Mouse (Mus musculus) intestine, embryonic 16.5 days (tissue): ENCODE measurements at regions not wholly inside any gene's neighbourhood (a gene's known extent, or its start where the extent isn't known, plus 50 kb on each side); places are given as distances from the start of the nearest gene placed in this dataset.

Experiments used
- ATAC-seq: fragments of 200-750 bp; cut with Nextera tagmentation; 2 replicates; pipeline ENCODE4 v1.8.0; 2017; ENCODE audit warnings: moderate TSS enrichment, moderate library complexity
- H3K27ac ChIP-seq: fragments of 300-500 bp; sonication (generic); 2 replicates; pipeline ENCODE4 v1.5.1; 2014; ENCODE audit warnings: mild to moderate bottlenecking, low read length
- H3K27me3 ChIP-seq: fragments of 300-500 bp; sonication (generic); replicated peaks from 2 replicates; pipeline ENCODE4 v1.6.1; 2014; ENCODE audit warnings: low read length, control low read depth, mixed read lengths; ENCODE audit not compliant: control insufficient read depth, insufficient read depth
- H3K36me3 ChIP-seq: fragments of 300-500 bp; sonication (generic); 2 replicates; pipeline ENCODE4 v1.6.1; 2014; ENCODE audit warnings: low read length, control low read depth; ENCODE audit not compliant: control insufficient read depth, insufficient read depth
- H3K4me1 ChIP-seq: fragments of 300-500 bp; sonication (generic); 2 replicates; pipeline ENCODE4 v1.6.1; 2014; ENCODE audit warnings: low read length, control low read depth, mixed read lengths; ENCODE audit not compliant: control insufficient read depth, insufficient read depth
- H3K4me2 ChIP-seq: fragments of 300-500 bp; sonication (generic); 2 replicates; pipeline ENCODE4 v1.6.1; 2014; ENCODE audit warnings: low read depth, low read length, control low read depth
- H3K4me3 ChIP-seq: fragments of 300-500 bp; sonication (generic); 2 replicates; pipeline ENCODE4 v1.5.1; 2014; ENCODE audit warnings: mild to moderate bottlenecking, low read length
- H3K9ac ChIP-seq: fragments of 300-500 bp; sonication (generic); 2 replicates; pipeline ENCODE4 v1.6.1; 2014; ENCODE audit warnings: low read depth, low read length
- H3K9me3 ChIP-seq: fragments of 300-500 bp; sonication (generic); 2 replicates; pipeline ENCODE4 v1.6.1; 2016; ENCODE audit warnings: low read length, control low read depth; ENCODE audit not compliant: control insufficient read depth
- WGBS: fragments of 180-500 bp; shearing (Covaris S2); extraction: QIAGEN DNeasy Blood & Tissue Kit; methylation state at CpG from one replicate; pipeline ENCODE4 v1.1.7; 2014; 5-methylcytosine and 5-hydroxymethylcytosine counted together

DNA sequence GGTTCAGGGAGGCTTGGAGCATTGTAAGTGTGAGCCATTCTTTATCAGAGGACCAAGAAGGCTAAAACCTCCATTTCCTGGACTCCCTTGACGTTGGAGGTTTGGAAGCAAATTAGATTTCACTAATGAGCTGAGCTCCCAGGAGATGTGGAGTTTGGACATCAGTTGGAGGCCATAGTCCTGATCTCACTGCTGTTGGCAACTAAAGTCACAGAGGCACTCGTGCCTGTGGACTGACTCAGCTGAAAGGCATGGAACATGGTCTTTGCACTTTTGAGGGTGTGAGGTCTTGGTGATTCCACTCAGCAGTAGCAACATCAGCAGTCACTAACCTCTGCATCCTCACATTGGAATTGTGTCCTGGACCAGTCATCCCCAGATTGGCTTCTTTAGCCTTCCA is 169.1 kb upstream of the Klf4 start:
- H3K4me1 ChIP-seq, result no peaks in the 10 kb centered on the region
- H3K36me3 ChIP-seq, result no peaks in the 10 kb centered on the region
- no peaks in the 10 kb centered on the region for H3K9me3 ChIP-seq
- ATAC-seq, result no peak
- WGBS, result 84% methylated on average over 2 of the region's 2 CpGs
- H3K9ac ChIP-seq, result no peak overlapping the region
- no peak overlapping the region for H3K4me2 ChIP-seq
- no peak overlapping the region for H3K4me3 ChIP-seq
- no peaks in the 10 kb centered on the region for H3K27me3 ChIP-seq
- no peak overlapping the region for H3K27ac ChIP-seq

DNA sequence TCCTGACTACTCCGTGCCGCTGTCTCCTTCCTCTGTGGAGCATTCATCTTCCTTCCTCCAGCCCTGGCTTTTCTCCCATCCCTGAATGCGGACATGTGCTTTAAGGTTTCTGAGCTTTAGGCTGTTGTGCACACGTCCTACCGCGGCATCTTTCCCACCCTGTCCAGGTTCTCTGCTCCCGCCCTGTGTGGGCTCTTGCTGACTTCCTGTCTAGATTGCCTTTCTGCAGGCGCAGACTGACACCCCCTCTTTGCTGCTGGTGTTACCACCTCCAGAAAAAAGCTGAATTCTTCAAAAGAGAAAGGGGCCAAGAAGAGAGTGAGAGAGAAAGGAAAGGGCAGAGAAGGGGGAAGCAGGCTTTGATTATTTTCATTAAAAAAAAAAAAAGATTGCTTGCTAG is 167.7 kb upstream of the Klf4 start:
- H3K27ac ChIP-seq, result no peak overlapping the region
- H3K4me3 ChIP-seq, result no peak overlapping the region
- no peak overlapping the region for H3K4me2 ChIP-seq
- no peak for ATAC-seq
- no peaks in the 10 kb centered on the region for H3K27me3 ChIP-seq
- H3K9ac ChIP-seq, result no peak overlapping the region
- no peaks in the 10 kb centered on the region for H3K36me3 ChIP-seq
- no peaks in the 10 kb centered on the region for H3K4me1 ChIP-seq
- WGBS, result 47% methylated on average over 8 of the region's 8 CpGs
- no peaks in the 10 kb centered on the region for H3K9me3 ChIP-seq

DNA sequence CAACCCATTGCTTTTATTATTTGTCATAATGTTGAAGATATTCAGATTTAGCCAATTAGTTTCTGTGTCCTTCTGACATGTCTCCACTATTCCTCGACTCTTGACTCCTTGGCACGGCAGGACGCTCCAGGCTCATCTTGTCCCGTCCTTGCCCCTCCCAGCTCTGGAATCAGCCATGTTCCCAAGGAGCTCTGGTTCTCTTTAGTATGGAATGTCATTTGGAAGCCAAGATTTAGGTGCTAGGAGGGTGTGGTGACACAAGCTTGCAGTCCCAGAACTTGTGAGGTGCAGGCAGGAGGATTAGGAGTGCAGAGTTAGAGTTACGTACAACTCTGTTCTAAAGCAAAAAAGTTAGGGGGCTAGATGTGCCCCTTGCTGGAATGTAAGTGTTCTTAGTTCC is 166.9 kb upstream of the Klf4 start:
- H3K4me2 ChIP-seq, result no peak overlapping the region
- H3K27me3 ChIP-seq, result no peaks in the 10 kb centered on the region
- no peaks in the 10 kb centered on the region for H3K4me1 ChIP-seq
- WGBS, result 73% methylated on average over 5 of the region's 5 CpGs
- H3K4me3 ChIP-seq, result no peak overlapping the region
- ATAC-seq, result no peak
- H3K36me3 ChIP-seq, result no peaks in the 10 kb centered on the region
- no peaks in the 10 kb centered on the region for H3K9me3 ChIP-seq
- H3K9ac ChIP-seq, result no peak overlapping the region
- no peak overlapping the region for H3K27ac ChIP-seq

DNA sequence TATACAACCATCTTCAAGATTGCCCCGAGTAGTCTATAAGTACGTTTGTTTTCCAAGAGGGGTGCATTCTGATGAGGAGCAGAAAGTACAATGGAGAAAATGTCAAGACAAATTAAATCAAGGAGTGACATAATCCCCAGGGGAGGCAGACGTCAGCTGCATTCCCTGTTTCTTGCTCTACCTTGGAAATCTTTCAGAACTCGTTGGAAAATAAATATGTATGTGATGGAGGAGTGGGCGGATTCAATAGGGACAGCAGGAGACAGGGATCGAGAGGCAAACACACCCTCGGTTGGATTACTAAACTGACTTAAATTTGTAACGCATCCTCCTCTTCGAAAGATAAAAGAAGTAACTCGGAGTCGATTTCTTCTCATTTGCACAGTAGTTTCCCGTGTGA is 164.8 kb upstream of the Klf4 start:
- no peak overlapping the region for H3K4me3 ChIP-seq
- no peaks in the 10 kb centered on the region for H3K36me3 ChIP-seq
- 64% methylated on average over 12 of the region's 12 CpGs for WGBS
- ATAC-seq, result no peak
- H3K4me1 ChIP-seq, result no peaks in the 10 kb centered on the region
- no peak overlapping the region for H3K4me2 ChIP-seq
- no peak overlapping the region for H3K9ac ChIP-seq
- no peaks in the 10 kb centered on the region for H3K27me3 ChIP-seq
- H3K9me3 ChIP-seq, result no peaks in the 10 kb centered on the region
- H3K27ac ChIP-seq, result no peak overlapping the region

DNA sequence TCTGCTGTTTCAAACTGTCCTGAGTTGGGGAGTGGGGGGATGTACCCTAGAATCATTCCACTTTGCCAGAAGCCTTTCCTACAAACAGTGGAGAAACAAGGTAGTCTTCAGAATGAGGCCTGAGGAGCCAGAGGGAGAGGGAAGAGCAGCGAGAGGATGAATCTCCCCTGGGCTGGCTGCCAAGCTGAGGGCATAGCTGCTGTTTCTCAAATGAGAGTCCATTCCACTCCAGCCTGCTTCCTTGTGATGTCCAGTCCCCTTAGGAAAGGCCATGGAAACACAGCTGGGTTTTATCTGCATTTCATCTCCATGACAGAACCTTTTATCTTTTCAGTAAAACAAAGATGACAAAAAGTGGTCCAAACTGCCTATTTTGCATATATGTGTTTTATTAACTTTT is 164.2 kb upstream of the Klf4 start:
- H3K27ac ChIP-seq, result no peak overlapping the region
- 24% methylated on average over 1 of the region's 1 CpGs for WGBS

DNA sequence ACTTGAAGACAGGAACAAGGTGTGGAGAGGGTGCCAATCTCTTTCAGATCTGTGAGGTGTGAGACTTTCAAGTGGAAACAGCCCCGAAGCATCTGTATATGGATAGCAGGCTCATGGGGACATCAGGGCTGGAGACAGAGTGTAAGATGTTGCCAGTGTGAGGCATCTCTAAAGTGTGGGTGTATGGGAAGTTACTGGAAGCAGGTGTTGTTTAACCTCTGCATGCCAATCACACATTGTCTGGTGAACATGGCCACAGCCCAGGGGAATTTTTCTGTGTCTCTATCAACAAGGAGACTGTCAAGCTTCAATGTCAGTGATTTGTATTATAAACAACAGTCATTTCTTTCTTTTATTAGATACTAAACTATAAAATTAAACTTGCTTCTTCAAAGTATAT is 163.0 kb upstream of the Klf4 start:
- H3K4me1 ChIP-seq, result no peaks in the 10 kb centered on the region
- H3K9ac ChIP-seq, result no peak overlapping the region
- H3K9me3 ChIP-seq, result no peaks in the 10 kb centered on the region
- no peak overlapping the region for H3K4me2 ChIP-seq
- H3K27me3 ChIP-seq, result no peaks in the 10 kb centered on the region
- ATAC-seq, result no peak
- no peak overlapping the region for H3K27ac ChIP-seq
- H3K36me3 ChIP-seq, result no peaks in the 10 kb centered on the region
- H3K4me3 ChIP-seq, result no peak overlapping the region
- 92% methylated on average over 1 of the region's 1 CpGs for WGBS

More for the DNA sequence above, 164.2 kb upstream of the Klf4 start:
- H3K4me1 ChIP-seq, result no peaks in the 10 kb centered on the region
- H3K9ac ChIP-seq, result no peak overlapping the region
- no peaks in the 10 kb centered on the region for H3K36me3 ChIP-seq
- no peaks in the 10 kb centered on the region for H3K9me3 ChIP-seq
- no peak overlapping the region for H3K4me2 ChIP-seq
- no peak; the same call in 1 of the 2 replicates for ATAC-seq
- H3K4me3 ChIP-seq, result no peak overlapping the region
- H3K27me3 ChIP-seq, result no peaks in the 10 kb centered on the region

DNA sequence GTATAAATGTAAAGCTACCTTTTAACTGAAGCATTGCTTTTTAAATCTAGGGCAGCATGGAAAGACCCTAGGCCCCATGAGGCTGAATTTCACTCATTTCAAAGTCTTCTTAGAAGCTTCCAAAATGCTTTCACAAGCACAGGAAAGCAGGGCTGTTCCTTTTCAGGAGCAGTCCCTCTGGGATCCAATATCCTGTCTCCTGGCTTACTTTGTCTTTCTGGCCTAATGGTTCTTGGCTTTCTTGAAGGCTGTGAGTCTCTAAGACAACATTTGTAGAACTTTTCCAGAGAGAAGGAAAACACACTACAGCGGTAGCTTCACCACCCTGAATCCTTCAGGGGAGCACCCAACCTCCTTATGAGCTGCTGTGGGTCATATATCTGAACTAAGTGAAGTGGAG is 157.2 kb upstream of the Klf4 start:
- Histone ChIP-seq H3K27ac (no peak overlapping the region), H3K4me2 (no peak overlapping the region), H3K9me3 (no peaks in the 10 kb centered on the region), H3K36me3 (no peaks in the 10 kb centered on the region), H3K27me3 (no peaks in the 10 kb centered on the region), H3K4me3 (no peak overlapping the region), H3K9ac (no peak overlapping the region), H3K4me1 (no peaks in the 10 kb centered on the region)
- no peak for ATAC-seq
- 82% methylated on average over 1 of the region's 1 CpGs for WGBS

DNA sequence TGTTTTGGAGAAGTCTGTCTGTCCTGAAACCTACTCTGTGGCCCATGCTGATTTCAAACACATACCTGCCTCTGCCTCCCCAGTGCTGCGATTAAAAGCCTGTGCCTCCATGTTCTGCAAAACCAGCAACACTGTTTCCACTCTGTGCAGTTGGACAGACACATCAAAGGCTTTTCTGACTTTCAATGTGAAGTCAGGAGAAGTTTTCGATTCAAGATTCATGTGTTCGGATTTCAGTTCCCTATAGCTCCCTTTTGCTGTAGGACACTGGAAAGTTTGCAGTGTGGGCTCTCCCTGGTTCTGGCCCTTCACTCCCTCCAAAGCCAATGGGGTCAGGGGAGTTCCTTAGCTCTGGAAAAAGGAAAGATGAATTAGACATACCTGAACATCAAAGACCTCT is 154.5 kb upstream of the Klf4 start:
- Histone ChIP-seq H3K9ac (no peak overlapping the region), H3K27ac (no peak overlapping the region), H3K36me3 (no peaks in the 10 kb centered on the region), H3K9me3 (no peaks in the 10 kb centered on the region), H3K27me3 (no peaks in the 10 kb centered on the region), H3K4me1 (no peaks in the 10 kb centered on the region), H3K4me2 (no peak overlapping the region), H3K4me3 (no peak overlapping the region)
- no peak for ATAC-seq
- 91% methylated on average over 3 of the region's 3 CpGs for WGBS

DNA sequence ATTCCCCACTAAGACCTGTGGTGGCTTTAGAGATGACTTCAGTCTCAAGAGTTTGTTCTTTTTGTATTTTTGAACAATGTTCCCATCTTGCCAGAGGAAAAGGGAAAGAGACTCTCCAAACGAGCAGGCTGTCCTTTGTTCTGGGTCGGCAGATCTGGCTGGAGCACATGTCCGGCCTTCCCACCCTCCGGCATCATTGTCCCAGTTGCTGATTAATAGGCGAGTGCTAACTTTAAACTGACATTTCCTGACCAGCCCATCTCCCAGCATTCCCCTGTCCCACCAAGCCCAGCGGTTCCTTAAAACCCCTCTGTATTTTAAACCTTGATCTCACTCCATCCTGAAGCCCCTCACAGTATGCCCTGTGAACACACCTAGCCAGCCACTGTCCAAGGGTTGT is 140.0 kb upstream of the Klf4 start:
- Histone ChIP-seq H3K4me1 (peaks cover 3% of the 10 kb centered on the region; the same call in 1 of the 2 replicates), H3K4me2 (no peak overlapping the region), H3K4me3 (no peak overlapping the region), H3K36me3 (no peaks in the 10 kb centered on the region), H3K9me3 (no peaks in the 10 kb centered on the region), H3K9ac (no peak overlapping the region), H3K27ac (no peak overlapping the region), H3K27me3 (no peaks in the 10 kb centered on the region)
- no peak for ATAC-seq
- WGBS, result 68% methylated on average over 6 of the region's 6 CpGs

DNA sequence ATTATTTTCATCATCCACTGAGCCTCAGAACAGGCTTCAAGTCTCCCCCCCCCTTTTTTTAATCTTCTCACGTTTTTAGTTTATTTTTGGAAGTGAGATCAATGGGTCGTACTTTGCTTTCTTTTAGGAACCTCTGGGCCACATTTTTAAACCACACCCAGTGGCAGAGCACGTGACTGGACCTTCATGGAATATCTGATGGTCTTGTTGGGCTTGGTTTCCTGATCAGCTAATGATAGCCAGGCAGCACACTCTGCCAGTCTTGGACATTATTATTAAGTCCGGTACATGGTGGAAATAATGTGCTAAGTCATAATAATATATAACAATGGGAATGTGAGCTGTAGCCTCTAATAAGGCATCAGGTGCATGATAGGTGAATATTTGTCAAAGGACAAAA is 138.0 kb upstream of the Klf4 start:
- Histone ChIP-seq H3K9ac (no peak overlapping the region), H3K27me3 (no peaks in the 10 kb centered on the region), H3K4me3 (no peak overlapping the region), H3K9me3 (no peaks in the 10 kb centered on the region), H3K27ac (no peak overlapping the region), H3K36me3 (no peaks in the 10 kb centered on the region), H3K4me2 (no peak overlapping the region), H3K4me1 (no peaks in the 10 kb centered on the region)
- no peak for ATAC-seq
- 71% methylated on average over 4 of the region's 4 CpGs for WGBS
